Mouse (Mus musculus) small intestine, adult 2 months (tissue): ENCODE measurements around the gene Lst1. TPM values are rescaled to one million over a fixed set of nuclear protein-coding genes. Genes with fewer than 3 reads are reported as not detected.
"Not testable (repeated sequence)": the region's sequence is repeated elsewhere in the genome, so short reads cannot be mapped to it uniquely, and the experiment has no call there.

Experiments used
- H3K27ac ChIP-seq: fragments of 200-500 bp; 2 replicates; pipeline ENCODE4 v1.5.1; 2012; ENCODE audit warnings: low read depth, low read length, control low read depth, inconsistent platforms; ENCODE audit not compliant: insufficient read depth
- H3K27me3 ChIP-seq: fragments of 200-500 bp; 2 replicates; pipeline ENCODE4 v1.6.1; 2012; ENCODE audit warnings: mild to moderate bottlenecking, moderate library complexity, low read length, inconsistent platforms; ENCODE audit not compliant: control insufficient read depth, insufficient read depth
- H3K36me3 ChIP-seq: fragments of 200-500 bp; 2 replicates; pipeline ENCODE4 v1.6.1; 2012; ENCODE audit warnings: mild to moderate bottlenecking, low read length, control low read depth, inconsistent platforms; ENCODE audit not compliant: control insufficient read depth, insufficient read depth
- H3K4me1 ChIP-seq: fragments of 200-500 bp; 2 replicates; pipeline ENCODE4 v1.6.1; 2012; ENCODE audit warnings: low read length, inconsistent platforms, mixed read lengths; ENCODE audit not compliant: control insufficient read depth, insufficient read depth, insufficient read length
- H3K4me3 ChIP-seq: fragments of 200-500 bp; 2 replicates; pipeline ENCODE4 v1.5.1; 2012; ENCODE audit warnings: low read depth, mild to moderate bottlenecking, control low read depth, inconsistent platforms, low read length, moderate library complexity
- CTCF ChIP-seq: fragments of 200-500 bp; IDR thresholded peaks from 2 replicates; pipeline ENCODE4 v1.5.1; 2012; ENCODE audit warnings: low read depth, mild to moderate bottlenecking, control low read depth, inconsistent platforms, low read length, moderate library complexity, mixed read lengths; ENCODE audit not compliant: insufficient replicate concordance, insufficient read length; ENCODE audit errors: extremely low read depth
- POLR2A ChIP-seq: fragments of 200-500 bp; IDR thresholded peaks from 2 replicates; pipeline ENCODE4 v1.6.1; 2012; ENCODE audit warnings: low read depth, mild to moderate bottlenecking, control low read depth, inconsistent platforms, low read length, moderate library complexity
- WGBS: fragments of 180-500 bp; shearing (Covaris S2); methylation state at CpG from one replicate; pipeline ENCODE4 v1.1.7; 2018; 5-methylcytosine and 5-hydroxymethylcytosine counted together
- polyA plus RNA-seq: library from polyadenylated mRNA; depleted of rRNA; stranded (reverse); fragments of >200 nt; gene quantifications from 2 replicates; pipeline ENCODE4 v1.2.3, GENCODE M21; 2012; rRNA removed

Lst1 gene
- polyA plus RNA-seq: 11.5 and 18.8 TPM in 2 replicates

- Histone ChIP-seq H3K27ac (peak within 1 kb of the TSS; percentile 17; the same call in 1 of the 2 replicates), H3K4me3 (no peak within 1 kb of the TSS), H3K27me3 (no peaks in the 10 kb centered on the region), H3K36me3 (no peaks in the 10 kb centered on the region), H3K4me1 (no peaks in the 10 kb centered on the region; the same call in none of the 2 replicates)
- 68% methylated on average over 7 of the region's 7 CpGs for WGBS
- no peak for TF ChIP-seq POLR2A
- TF ChIP-seq CTCF: no peak
Measured at GRCm38 (mm10) chr17:35187959-35188610, at the start of gene Lst1. Lst1 (minus strand) TSS chr17:35188439.

- Histone ChIP-seq H3K36me3 (no peaks in the 10 kb centered on the region), H3K4me3 (no peak overlapping the region), H3K27ac (no peak overlapping the region), H3K27me3 (no peaks in the 10 kb centered on the region), H3K4me1 (peaks cover 12% of the 10 kb centered on the region)
- TF ChIP-seq POLR2A (no peak), CTCF (no peak)
- 95% methylated on average over 12 of the region's 12 CpGs for WGBS
Measured at GRCm38 (mm10) chr17:35237504-35237903, 49.3 kb upstream of the Lst1 start.

GRCm38 (mm10) chr17:35236996-35237395 is 48.8 kb upstream of the Lst1 start:
- Histone ChIP-seq H3K4me1 (peaks cover 12% of the 10 kb centered on the region), H3K27ac (no peak overlapping the region), H3K36me3 (no peaks in the 10 kb centered on the region), H3K27me3 (no peaks in the 10 kb centered on the region), H3K4me3 (no peak overlapping the region)
- TF ChIP-seq POLR2A (no peak), CTCF (no peak)
- 83% methylated on average over 9 of the region's 9 CpGs for WGBS

- TF ChIP-seq CTCF (peak; percentile 96), POLR2A (no peak; the same call in 1 of the 2 replicates)
- no peaks in the 10 kb centered on the region for H3K27me3 ChIP-seq
- peak overlapping the region; percentile 74 for H3K4me3 ChIP-seq
- H3K4me1 ChIP-seq: peaks cover 15% of the 10 kb centered on the region
- 1% methylated on average over 18 of the region's 18 CpGs for WGBS
- peaks cover under 1% of the 10 kb centered on the region; the same call in 1 of the 2 replicates for H3K36me3 ChIP-seq
- H3K27ac ChIP-seq: peak overlapping the region; percentile 99
Measured at GRCm38 (mm10) chr17:35236390-35236746, 48.1 kb upstream of the Lst1 start.

GRCm38 (mm10) chr17:35235614-35236389 is 47.6 kb upstream of the Lst1 start, which contains the start of gene Nfkbil1:
Nfkbil1 (minus strand) TSS chr17:35235792.
- Histone ChIP-seq H3K27ac (peak within 1 kb of the TSS; percentile 99), H3K4me1 (peaks cover 15% of the 10 kb centered on the region), H3K4me3 (peak within 1 kb of the TSS; percentile 92), H3K36me3 (peaks cover 6% of the 10 kb centered on the region; the same call in 1 of the 2 replicates), H3K27me3 (no peaks in the 10 kb centered on the region)
- TF ChIP-seq CTCF: no peak
- TF ChIP-seq POLR2A: peak; percentile 71
- WGBS: under 1% methylated on average over 35 of the region's 35 CpGs

- Histone ChIP-seq H3K4me1 (peaks cover 9% of the 10 kb centered on the region), H3K36me3 (peaks cover 8% of the 10 kb centered on the region), H3K4me3 (peak overlapping the region; percentile 92), H3K27me3 (no peaks in the 10 kb centered on the region), H3K27ac (peak overlapping the region; percentile 97)
- 6% methylated on average over 31 of the region's 31 CpGs for WGBS
- no peak for TF ChIP-seq POLR2A
- TF ChIP-seq CTCF: no peak
Measured at GRCm38 (mm10) chr17:35234903-35235302, 46.7 kb upstream of the Lst1 start.

GRCm38 (mm10) chr17:35234090-35234489 is 45.9 kb upstream of the Lst1 start:
- not testable (repeated sequence) for H3K4me1 ChIP-seq, H3K27me3 ChIP-seq
- peaks cover 16% of the 10 kb centered on the region for H3K36me3 ChIP-seq
- H3K4me3 ChIP-seq: peak overlapping the region; percentile 26; the same call in 1 of the 2 replicates
- WGBS: 51% methylated on average over 7 of the region's 7 CpGs
- peak overlapping the region; percentile 86 for H3K27ac ChIP-seq
